Mouse (Mus musculus) spleen, adult 12 weeks (tissue): ENCODE measurements around the gene Cbln3.

Experiments used
- DNase-seq: peaks from one replicate; pipeline ENCODE4 v3.0.0; 2022; ENCODE audit warnings: low spot score

Gene Cbln3

GRCm38 (mm10) chr14:55884166-55884565 lies at the start of gene Cbln3:
TSS of gene Cbln3 (minus strand) at chr14:55884392.
- no peak for DNase-seq

DNA sequence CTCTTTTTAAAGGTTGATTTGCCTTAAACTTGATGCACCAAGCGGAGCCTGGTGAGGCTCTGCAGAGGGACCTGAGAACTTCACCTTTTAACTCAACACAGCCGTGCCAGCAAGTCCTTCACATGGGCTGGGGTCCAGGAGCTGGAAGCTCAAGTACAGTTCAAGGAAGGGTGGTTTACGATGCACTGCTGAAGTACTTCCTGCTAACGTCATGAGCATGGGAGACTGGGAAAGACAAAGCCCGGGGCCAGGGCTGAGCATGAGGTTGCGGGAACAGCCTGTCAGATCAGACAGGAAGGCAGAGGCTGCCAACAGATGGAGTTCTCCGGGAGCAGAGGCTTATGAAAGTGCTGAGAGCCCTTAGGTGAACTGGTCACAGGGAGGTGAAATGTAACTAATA lies 49.4 kb upstream of the Cbln3 start:
- DNase-seq: no peak

GRCm38 (mm10) chr14:55929263-55929997 lies 45.2 kb upstream of the Cbln3 start:
- DNase-seq: no peak

DNA sequence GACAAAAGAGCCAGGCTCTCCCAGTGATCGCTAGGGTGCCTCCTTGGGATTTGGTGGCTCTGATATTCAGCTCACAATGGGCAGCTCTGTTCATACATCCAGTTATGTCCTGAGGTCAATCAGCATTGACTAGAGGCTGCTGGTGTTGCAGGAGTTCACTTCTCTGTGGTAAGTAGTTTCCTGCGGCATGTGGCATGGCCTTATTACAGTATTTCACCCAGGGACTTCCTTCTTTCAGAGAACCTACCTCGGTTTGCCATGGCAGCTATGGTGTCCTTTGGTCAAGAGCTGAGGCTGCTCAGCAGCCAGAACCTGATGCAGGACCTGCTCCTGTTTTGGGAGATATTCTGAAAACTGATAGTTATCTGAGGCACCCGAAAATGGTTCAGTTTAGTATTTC lies 42.7 kb upstream of the Cbln3 start:
- no peak for DNase-seq

- DNase-seq: no peak
These were observed 38.5 kb upstream of the Cbln3 start for GRCm38 (mm10) chr14:55922475-55923232.

DNA sequence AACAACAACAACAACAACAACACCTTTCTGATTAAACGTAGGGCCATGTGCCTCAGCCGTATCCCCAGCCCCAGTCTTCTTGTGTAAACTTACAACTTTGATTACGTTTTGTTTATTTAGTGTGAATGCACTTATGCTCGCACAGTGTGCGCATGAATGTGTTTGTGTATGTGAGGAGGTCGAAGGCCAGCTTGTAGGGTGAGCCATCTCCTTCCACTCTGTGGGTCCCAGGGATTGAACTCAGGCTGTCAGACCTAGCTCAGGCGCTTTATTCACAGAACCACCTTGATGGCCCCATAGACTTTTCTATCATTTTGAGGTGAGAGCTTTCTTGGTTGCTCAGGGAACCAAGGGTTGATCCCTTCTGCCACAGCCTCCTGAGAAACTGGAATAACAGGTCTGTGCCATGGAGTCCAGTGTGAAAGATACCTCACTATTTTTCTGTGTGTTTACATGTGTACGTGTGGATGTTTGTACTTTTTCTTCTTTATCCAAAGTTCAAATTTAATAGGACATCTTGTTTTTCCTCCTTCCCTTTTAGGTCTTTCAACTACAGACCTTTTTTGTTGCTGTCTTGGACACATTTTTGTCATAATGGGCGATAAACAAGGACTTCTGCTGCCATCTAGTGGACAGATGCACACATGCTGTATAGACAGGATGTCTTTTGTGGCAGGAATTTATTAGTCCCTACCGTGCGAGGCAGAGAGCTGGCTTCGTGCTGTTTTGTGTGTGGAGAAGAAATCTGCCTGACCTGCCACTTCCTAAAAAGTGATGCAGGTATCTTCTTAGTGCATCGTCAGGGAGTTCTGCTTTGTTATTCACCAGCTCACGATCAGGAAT lies 34.3 kb upstream of the Cbln3 start:
- DNase-seq: peak; percentile 32

- no peak for DNase-seq
These were observed 29.2 kb upstream of the Cbln3 start for GRCm38 (mm10) chr14:55913406-55913805.

- DNase-seq: no peak
These were observed 21.3 kb upstream of the Cbln3 start for GRCm38 (mm10) chr14:55905518-55905917.

- DNase-seq: no peak
These were observed 16.2 kb upstream of the Cbln3 start for GRCm38 (mm10) chr14:55900414-55900755.

DNA sequence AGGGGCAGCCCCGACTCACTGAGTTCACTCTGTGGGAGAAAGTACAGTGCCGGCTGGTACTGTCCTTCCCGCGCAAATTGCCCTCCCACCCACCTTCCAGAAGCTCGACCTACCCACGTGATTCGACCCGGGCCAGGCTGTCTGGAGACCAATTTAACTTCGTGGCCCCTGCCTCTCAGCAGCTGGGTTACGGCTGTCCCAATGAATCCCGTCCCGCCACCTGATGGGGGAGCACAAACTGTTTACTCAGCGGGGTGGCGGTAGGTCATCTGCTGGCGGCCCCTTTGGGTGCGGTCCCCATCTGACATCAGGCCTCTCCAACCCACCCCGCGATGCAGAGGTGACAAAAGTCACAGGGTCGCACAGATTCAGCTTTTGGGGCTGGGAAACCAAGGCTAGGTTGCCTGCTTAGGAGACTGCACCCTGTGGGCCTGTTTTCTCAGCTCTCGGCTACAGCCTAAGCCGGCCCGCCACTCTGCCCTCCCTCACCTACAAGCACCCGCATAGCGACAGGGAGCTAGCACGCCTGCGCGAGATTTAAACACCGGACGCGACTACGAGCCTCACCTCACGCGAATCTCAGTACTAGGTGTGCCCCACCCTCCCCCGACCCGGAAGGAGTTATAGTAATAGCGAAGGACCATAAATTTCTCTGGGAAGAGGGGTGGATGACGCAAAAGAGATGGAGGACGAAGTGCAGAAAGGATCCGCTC lies 15.7 kb upstream of the Cbln3 start, which contains the start of gene Sdr39u1:
TSS of gene Sdr39u1 (minus strand) at position 593 of the 713 bp plus-strand sequence.
- peak; percentile 56 for DNase-seq

GRCm38 (mm10) chr14:55898947-55899346 lies 14.8 kb upstream of the Cbln3 start:
- DNase-seq: no peak

- no peak for DNase-seq
These were observed 13.5 kb upstream of the Cbln3 start for GRCm38 (mm10) chr14:55897671-55898070.

- no peak for DNase-seq
These were observed 2.6 kb upstream of the Cbln3 start for GRCm38 (mm10) chr14:55886571-55887382.

DNA sequence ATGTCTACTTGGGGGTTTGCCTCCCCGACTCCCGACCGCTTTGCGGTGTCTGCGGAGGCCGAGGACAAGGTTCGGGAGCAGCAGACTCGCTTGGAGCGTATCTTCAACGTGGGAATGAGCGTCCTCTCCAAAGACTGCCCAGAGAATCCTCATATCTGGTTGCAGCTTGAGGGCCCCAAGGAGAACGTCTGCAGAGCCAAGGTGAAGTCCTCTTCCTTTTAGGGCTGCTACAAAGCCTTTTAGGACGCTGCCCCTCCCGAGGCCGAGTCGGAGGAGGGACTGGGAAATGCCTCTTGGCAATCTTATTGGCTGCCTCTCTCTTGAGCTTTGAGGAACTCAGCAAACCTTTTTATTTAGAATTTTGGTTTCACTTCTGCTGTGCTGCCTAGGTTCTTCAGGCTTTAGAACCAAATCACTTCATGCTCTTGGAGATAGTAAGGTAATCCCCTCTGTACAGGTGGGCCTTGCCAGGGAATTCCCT lies 1.6 kb upstream of the Cbln3 start:
- peak; percentile 41 for DNase-seq

DNA sequence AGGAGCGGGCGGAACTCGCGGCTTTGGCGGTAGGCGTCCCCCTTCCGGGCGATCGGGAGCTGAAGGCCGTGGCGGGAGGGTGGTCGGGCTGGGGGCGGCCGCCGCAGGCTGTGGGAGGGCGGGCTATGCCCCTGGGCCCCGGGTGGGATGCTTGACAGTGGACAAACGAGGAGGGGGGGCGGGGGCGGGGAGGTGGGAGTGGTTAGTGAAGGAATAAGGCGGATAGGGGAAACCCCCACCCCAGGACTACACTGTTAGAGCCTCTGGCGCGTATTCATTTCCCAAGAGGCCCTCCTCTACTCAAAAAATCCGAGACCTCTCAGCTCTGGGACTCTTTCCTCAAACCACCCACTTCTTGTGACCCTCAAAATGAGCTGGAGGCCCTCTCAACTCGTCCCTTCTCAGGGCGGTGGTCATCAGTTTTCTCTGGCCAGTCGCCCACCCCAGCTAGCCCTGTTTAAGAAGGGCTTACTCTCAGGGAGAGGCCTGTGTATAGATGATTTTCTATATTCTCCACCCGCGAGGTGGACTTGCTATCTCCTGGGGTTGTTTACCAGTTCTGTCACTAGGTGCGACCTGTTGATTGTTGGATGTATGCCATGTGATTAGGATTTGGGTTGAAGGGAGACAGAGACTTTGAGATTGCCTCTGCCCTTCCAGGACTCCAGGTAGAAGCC lies 1.1 kb upstream of the Cbln3 start:
- peak; percentile 24 for DNase-seq

GRCm38 (mm10) chr14:55884713-55885113 lies 521 bp upstream of the Cbln3 start, which contains the start of gene Khnyn:
TSS of gene Khnyn (plus strand) at chr14:55884947.
- DNase-seq: peak; percentile 74

DNA sequence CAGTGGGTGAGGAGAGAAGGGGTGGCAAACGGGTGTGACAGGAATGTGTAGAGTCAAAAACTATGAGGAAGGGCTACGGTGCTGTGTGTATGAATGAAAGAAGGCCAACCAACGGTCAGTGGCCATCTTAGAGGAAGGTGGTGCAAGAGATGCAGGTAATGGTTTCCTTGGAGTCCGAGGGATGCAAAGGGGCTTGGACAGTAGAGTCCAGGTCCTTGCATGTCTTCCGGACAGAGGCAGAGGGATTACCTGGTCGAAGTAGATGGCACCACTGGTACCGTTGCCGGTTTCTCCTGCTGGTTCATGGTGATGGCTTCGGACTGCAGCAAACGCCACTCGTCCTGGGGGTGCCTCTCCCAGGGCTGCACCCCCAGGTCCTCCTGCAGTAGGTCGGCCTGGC lies 529 bp downstream of the Cbln3 start:
- DNase-seq: no peak

- DNase-seq: no peak
These were observed 987 bp downstream of the Cbln3 start for GRCm38 (mm10) chr14:55883149-55883661.

GRCm38 (mm10) chr14:55882171-55882641 lies 2.0 kb downstream of the Cbln3 start:
- DNase-seq: no peak

GRCm38 (mm10) chr14:55880982-55881381 lies 3.2 kb downstream of the Cbln3 start:
- DNase-seq: no peak
